Mouse (Mus musculus) myocyte (in vitro differentiated cells): Measurements from ENCODE around the gene Myo10.

Source experiments
- MAX ChIP-seq: IDR thresholded peaks from one replicate; pipeline ENCODE4 v1.6.1; 2011; ENCODE audit warnings: low read depth, mild to moderate bottlenecking, control low read depth
- MYOD1 ChIP-seq, 3 experiments: IDR thresholded peaks; one replicate each; pipeline ENCODE4 v1.6.1; 2011; ENCODE audit warnings: control low read depth in 2 of 3, low read depth in 2 of 3, mild to moderate bottlenecking in 2 of 3, moderate library complexity in 1 of 3; ENCODE audit not compliant: insufficient read length in 2 of 3, control insufficient read depth in 1 of 3
- MYOG ChIP-seq, 3 experiments: IDR thresholded peaks; one replicate each; pipeline ENCODE4 v1.6.1; 2011; ENCODE audit warnings: control low read depth in 2 of 3, low read depth in 2 of 3, mild to moderate bottlenecking in 2 of 3; ENCODE audit not compliant: insufficient read length in 2 of 3, control insufficient read depth in 1 of 3, insufficient read depth in 1 of 3
- POLR2A ChIP-seq: IDR thresholded peaks from one replicate; pipeline ENCODE4 v1.6.1; 2011; ENCODE audit warnings: low read depth, mild to moderate bottlenecking, control low read depth, moderate library complexity; ENCODE audit not compliant: insufficient read length
- POLR2AphosphoS2 ChIP-seq: IDR thresholded peaks from one replicate; pipeline ENCODE4 v1.6.1; 2011; ENCODE audit warnings: low read depth, control low read depth; ENCODE audit not compliant: insufficient read length
- TCF12 ChIP-seq: IDR thresholded peaks from one replicate; pipeline ENCODE4 v1.6.1; 2011; ENCODE audit warnings: mild to moderate bottlenecking, control low read depth; ENCODE audit not compliant: poor library complexity, insufficient read depth, severe bottlenecking
- TCF3 ChIP-seq: IDR thresholded peaks from one replicate; pipeline ENCODE4 v1.6.1; 2011; ENCODE audit warnings: low read depth, control low read depth; ENCODE audit not compliant: insufficient read length
- USF1 ChIP-seq: IDR thresholded peaks from one replicate; pipeline ENCODE4 v1.6.1; 2011; ENCODE audit warnings: low read depth, mild to moderate bottlenecking, control low read depth, moderate library complexity

DNA sequence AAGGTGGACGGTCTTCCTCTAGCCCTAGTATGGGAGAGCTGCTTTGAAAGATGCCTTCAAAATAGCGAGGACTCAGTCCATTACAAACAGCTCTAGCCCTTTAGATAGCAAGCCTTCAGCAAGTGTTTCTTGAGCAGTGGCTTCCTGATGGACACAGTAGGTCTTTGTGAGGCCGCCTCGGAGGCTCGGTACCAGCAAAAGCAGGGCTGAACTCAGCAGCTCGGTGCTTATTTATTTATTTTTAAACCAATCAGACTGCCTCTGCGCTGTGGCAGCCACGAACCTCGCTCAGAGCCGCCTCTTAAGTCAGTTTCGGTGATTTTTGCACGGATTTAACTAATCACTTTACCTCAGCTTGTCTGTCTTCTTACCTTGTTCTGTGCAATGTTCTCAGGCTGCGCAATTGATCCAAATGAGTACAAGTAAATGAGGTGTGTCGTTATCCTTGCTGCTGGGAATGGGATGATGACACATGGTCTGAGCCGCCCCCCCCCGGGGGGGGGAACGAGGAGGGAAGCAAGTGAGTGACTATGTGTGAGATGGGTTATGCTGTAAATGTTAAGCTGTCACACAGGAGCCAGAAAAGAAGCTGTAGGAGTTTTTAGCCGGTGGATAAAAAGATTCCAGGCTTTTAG lies 232.1 kb downstream of the Myo10 start:
- TF ChIP-seq MYOD1 (IDR thresholded peaks at IDR 0.05; ENCODE audit: control insufficient read depth in 1 of 3, insufficient read length in 2 of 3, low read depth in 2 of 3) (no peak), POLR2A (no peak), MAX (no peak), MYOG (IDR thresholded peaks at IDR 0.05; ENCODE audit: control insufficient read depth in 1 of 3, insufficient read depth in 1 of 3, insufficient read length in 2 of 3, low read depth in 2 of 3) (no peak), TCF12 (no peak), USF1 (no peak), POLR2AphosphoS2 (no peak), TCF3 (no peak)
